Mouse (Mus musculus) frontal cortex, postnatal 14 days (tissue): ENCODE measurements at regions not wholly inside any gene's neighbourhood (a gene's known extent, or its start where the extent isn't known, plus 50 kb on each side); places are given as distances from the start of the nearest gene placed in this dataset.

Source experiments
- DNase-seq, 2 experiments: peaks; one replicate each; pipeline ENCODE4 v3.0.0; 2022; ENCODE audit warnings: low spot score in 2 of 2

DNA sequence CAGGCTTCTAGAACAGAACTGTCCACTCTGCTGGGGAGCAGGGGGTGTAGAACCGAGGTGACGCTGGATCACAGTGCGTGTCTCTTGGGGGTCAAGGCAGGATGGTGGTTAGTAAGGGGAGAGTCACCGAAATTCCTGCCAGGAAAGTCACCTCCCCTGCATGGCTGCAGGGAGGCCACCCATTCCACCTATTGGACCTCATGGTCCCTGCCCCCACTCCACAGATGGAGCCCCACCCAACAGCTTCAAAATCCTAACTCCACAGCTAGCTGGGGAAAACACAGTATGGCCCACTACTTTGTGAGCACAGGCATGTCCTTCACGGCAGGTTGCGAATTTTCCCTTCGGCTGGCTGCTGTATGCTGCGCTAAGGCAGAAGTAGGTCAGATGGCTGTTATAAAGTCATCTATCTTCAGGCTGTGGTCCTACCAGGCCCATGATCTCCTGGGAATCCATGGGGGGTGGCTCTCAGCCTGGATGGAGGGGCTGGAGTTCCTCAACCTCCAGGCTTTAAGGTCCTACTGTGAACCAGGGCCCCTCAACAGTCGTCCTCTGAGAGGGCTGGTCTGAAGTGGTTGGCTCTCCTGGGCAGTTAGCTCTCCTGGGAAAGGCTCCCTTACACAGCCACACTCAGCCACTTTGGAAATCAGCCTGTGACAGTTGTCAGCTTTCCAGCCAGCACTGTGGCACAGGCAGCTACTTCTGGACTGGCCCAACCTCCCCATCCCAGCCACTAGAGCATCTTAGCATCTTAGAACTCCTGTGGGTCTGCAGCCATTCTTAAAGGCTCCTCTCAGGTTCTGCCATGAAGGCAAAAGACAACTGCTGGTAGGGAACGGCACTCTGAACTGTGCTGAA, 124.0 kb upstream of the Klf14 start:
- no peak for DNase-seq

GRCm38 (mm10) chr6:31083701-31084100, 124.8 kb upstream of the Klf14 start:
- DNase-seq, result no peak

- no peak for DNase-seq
Observed at GRCm38 (mm10) chr6:31085063-31085759, 126.3 kb upstream of the Klf14 start.

GRCm38 (mm10) chr6:31085760-31086108, 126.9 kb upstream of the Klf14 start:
- no peak for DNase-seq

- no peak for DNase-seq
Observed at GRCm38 (mm10) chr6:31086283-31086682, 127.4 kb upstream of the Klf14 start.

DNA sequence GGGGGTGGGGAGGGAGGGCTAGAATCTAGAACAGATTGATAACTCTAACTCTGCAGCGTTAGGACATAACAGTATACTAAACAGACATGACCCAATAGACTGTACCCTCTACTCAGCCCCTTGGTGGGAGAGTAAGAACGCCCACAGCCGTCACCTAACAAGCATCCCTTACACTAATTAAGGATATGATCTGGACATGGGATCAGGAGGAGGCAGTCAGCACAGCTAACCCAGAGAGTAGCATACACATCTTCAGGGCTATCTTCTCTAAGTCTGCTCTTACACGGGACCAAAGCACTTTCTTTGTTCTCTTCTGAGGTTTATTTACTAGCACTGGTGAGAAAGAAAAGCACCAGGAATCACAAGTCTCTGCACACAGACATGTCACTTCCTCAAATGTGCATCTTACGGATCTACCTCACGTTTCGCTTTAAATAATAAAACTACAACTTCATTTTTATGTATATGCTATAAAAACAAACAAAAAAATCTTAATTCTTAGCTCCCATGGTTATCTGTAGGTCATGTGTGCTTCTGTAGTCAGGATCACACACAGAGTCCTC, 128.0 kb upstream of the Klf14 start:
- no peak for DNase-seq

DNA sequence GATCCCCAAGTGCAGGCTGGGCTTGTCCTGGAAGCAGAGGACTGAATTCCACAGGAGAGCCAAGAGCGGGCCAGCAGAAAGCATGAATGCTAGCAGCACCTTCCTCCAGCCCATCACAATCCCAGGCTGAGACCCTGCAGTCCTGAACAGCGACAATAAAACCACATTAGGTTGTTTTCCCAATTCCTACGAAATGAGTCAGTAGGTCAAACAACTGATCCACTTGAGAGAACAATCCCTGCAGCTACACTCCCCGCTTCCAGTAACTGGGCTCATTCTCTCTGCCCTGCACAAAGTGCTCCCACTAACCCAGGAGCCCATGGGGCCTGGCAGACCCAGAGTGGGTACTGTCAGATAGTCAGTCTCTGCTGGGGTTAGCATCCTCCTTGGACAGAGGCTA, 128.6 kb upstream of the Klf14 start:
- no peak for DNase-seq

GRCm38 (mm10) chr6:31088147-31088972, 129.5 kb upstream of the Klf14 start:
- no peak for DNase-seq

- no peak for DNase-seq
Observed at GRCm38 (mm10) chr6:31088973-31089368, 130.1 kb upstream of the Klf14 start.

GRCm38 (mm10) chr6:31090288-31090687, 131.4 kb upstream of the Klf14 start:
- DNase-seq, result no peak

- DNase-seq, result no peak
Observed at GRCm38 (mm10) chr6:31090791-31091190, 131.9 kb upstream of the Klf14 start.

- DNase-seq, result no peak
Observed at GRCm38 (mm10) chr6:31092324-31092723, 133.4 kb upstream of the Klf14 start.

- DNase-seq, result no peak
Observed at GRCm38 (mm10) chr6:31092760-31093159, 133.9 kb upstream of the Klf14 start.

DNA sequence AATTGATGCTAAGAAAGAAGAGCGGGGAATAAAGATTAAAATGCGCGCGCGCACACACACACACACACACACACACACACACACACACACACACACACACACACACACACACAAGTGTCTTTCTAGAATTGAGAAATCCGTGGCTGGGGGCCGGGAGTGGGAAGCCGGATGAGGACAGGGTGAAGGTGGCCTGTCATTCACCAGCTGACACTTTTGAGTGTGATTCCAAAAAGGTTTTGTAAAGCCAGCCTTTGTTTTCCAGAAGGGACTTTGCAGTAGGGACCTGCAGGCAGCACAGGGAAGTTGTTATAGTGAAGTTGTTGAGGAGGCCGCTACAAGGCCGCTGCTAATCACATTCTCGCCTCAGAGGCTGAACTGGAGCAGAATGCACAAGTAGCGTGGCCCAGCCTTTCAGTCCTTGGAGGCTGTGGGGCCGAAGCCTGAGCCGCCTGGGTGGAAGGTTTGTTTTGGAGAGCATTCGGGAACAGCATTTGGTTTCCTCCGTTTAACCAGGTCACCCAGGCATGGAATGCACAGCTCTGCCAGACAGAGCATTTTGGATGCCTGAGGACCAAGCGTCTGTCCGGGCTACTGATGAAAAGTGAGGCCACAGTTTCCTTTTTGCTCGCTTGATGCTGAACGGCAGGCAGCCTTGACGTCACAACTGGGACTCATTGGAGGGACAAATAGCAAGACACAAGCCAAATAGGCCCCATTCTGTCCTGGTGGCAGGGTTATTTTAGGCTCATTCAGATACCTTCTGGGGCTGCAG, 137.3 kb upstream of the Klf14 start:
- DNase-seq, result peak in 1 of 2 experiments; percentile 53

GRCm38 (mm10) chr6:31096787-31097186, 137.9 kb upstream of the Klf14 start:
- no peak for DNase-seq

DNA sequence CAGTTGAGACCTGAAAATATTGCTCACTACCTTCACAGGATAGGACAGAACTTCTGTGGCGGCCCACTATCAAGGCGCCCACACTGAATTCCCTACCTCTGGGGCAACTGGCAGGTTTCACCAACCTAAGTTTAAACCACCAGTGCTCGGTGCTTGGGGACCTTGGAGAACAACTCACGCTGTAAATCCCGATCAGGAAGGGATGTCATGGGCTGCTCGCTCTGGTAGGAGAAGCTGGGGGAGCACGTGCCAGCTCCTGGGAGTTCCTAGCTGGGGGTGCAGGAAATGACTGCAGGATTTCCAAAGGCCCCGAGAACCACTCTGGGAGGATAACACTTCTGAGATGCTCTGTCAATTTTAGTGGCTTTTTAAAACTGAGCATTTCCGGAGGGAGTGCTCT, 138.4 kb upstream of the Klf14 start:
- DNase-seq, result no peak

DNA sequence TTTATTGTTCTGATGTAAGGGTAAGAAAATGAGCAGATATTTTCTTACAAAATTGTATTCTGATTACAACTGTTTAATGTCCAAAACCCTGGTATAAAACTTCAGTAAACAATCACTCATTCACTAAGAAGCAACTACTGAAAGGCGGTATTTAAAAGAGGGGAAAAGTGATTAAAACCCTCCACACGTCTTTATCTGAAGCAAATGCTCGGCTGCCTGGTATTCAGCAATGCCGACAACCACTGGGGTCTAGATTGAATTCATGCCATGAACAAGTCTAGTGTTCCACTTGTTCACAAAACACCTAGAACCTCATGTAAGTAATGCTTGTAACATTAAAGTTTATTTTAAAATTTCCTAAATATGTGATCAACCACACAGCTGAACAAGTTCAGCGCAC, 139.2 kb upstream of the Klf14 start:
- DNase-seq, result no peak

GRCm38 (mm10) chr6:31100084-31100579, 141.3 kb upstream of the Klf14 start:
- DNase-seq, result no peak

DNA sequence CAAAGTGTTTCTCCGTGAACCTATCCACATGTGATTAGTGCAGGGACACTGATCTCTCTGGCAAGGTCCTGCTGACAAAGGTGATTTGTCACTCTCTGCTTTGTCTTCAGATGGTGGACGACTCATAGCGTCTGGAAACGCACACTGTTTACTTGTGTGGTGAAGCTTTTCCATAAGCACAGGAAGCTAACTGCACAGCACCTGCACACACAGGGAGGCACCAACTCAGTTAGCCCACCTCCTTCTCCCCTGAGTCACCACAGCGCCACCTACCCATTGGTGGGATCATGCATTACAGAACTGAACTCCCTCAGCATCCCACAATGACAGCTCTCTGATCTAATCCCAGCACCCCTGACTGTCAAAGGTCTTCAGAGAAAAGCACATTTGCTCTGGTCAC, 141.9 kb upstream of the Klf14 start:
- DNase-seq, result no peak

- DNase-seq, result no peak
Observed at GRCm38 (mm10) chr6:31106144-31106836, 147.4 kb upstream of the Klf14 start.
